Mouse (Mus musculus): Measurements from ENCODE around the gene Stag1.

Gene Stag1

GRCm38 (mm10) chr9:100962903-100963427 is 365.4 kb downstream of the Stag1 start:
- no peak for DNase-seq (ENCODE audit: low read depth, low spot score)

- DNase-seq (ENCODE audit: low read depth, low spot score), result no peak
Observed at GRCm38 (mm10) chr9:100963428-100963912, 365.9 kb downstream of the Stag1 start.

GRCm38 (mm10) chr9:100964106-100964505 is 366.5 kb downstream of the Stag1 start:
- DNase-seq (ENCODE audit: low read depth, low spot score), result no peak

DNA sequence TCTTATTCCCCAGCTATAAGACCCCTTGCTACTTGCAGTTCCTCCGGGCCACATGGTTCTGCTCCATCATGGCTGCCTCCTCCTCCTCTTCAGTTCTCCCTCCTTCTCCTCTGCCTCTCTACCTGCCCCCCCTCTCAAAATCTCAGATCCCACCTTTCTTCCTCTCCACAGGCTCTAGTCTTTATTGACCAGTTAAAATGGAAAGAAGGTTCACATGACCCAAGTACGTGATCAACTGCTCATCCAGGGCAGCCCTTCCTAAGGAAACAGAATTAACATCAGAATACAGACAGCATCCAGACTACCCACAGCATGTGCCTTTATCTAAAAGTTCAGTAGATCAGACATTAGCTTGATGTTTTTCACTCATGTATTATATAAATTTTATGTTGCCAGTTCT is 371.9 kb downstream of the Stag1 start:
- no peak for DNase-seq (ENCODE audit: low read depth, low spot score)

DNA sequence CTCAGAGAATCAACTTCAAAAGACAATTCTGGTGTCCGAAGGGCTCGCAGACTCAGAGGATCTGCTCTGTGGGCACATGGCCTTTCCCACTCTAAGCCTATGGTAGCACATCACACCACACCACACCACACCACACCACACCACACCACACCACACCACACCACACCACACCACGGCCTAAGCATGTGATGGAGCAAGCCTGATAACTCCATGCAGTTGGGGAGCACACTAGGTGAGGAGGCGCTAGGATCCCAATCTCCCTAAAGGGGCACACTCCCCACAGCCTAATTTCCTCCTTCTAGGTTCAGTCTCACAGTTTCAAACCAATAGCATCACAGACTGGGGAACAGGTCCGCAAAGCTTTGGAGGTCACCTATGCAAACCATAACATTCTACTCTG is 381.1 kb downstream of the Stag1 start:
- no peak for DNase-seq (ENCODE audit: low read depth, low spot score)

DNA sequence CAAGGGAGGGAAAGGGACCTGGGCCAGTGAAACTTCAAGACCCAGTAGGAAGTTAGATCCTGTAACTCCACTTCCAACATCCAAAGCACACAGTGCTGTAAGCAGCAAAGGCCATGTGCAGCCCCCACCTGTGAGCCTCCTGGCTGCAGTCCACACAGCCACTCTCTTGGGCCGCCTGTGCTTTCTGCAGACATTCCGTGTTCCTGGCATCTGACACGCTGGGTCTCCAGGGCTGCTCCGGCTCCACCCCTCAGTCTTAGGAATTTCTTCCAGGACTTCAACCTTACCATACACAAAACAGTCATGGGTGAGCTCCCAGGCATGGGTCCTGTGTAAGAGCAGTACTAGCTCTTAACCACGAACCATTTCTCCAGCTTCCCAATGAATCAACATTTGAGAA is 381.7 kb downstream of the Stag1 start:
- DNase-seq (ENCODE audit: low read depth, low spot score), result no peak

- no peak for DNase-seq (ENCODE audit: low read depth, low spot score)
Observed at GRCm38 (mm10) chr9:100982786-100983185, 385.2 kb downstream of the Stag1 start.

DNA sequence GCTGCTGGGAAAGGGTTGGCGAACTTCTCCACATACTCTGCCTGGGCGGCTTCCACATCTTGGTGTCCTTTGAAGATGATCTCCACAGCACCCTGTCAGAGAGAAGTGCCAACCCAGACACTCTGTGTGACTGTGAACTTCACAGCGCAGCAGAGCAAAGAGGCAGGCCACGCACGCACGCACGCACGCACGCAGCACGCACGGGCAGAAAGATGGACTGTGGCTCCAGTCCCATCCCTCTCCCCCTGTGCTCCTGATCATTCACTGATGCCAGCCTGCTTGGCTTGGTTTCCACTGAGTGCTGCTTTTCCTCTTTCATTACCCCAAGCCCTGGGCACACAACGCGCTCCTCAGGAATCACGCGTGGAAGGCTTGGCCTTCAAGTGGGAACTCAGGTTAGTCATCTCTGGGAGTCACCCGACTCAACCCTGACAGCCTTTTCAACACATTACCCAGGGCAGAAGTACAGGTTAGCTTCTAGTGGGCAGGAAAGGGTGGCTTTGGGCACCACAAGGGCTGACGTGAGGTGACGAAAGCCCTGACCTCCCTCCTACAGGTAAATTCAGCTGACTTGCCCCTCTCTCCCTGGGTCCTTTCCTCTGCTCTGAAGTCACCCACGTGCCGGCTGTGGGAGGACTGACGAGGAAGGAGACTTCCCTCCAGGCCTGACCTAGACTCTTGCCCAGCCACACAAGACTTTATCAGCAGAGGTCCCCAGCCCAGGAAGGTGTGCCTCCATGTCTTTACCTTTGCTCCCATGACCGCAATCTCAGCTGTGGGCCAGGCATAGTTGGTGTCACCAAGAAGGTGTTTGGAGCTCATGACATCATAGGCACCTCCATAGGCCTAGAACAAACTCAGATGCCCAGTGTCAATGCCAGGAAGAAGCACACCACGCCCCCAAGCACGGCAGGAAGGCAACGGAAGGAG is 387.0 kb downstream of the Stag1 start:
- DNase-seq (ENCODE audit: low read depth, low spot score), result no peak

DNA sequence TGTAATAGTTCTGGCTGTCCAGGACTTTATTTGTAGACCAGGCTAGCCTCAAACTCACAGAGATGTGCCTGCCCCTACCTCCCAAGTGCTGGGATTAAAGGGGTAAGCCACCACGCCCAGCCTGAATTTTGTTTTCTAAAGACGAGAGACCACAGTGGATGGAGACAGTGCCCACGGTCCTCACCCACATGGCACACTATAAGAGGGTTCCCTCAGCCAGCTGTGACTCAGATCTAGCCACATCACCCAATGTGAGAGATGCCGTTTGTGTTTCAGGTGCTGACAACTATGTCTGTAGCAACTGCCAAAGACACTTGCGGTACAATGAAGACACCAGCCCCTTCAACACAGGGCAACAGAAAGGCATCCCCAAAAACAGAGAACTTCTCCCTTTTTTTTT is 389.4 kb downstream of the Stag1 start:
- DNase-seq (ENCODE audit: low read depth, low spot score), result no peak

GRCm38 (mm10) chr9:100987850-100988249 is 390.3 kb downstream of the Stag1 start:
- DNase-seq (ENCODE audit: low read depth, low spot score), result no peak

- DNase-seq (ENCODE audit: low read depth, low spot score), result no peak
Observed at GRCm38 (mm10) chr9:100990609-100991008, 393.0 kb downstream of the Stag1 start.

DNA sequence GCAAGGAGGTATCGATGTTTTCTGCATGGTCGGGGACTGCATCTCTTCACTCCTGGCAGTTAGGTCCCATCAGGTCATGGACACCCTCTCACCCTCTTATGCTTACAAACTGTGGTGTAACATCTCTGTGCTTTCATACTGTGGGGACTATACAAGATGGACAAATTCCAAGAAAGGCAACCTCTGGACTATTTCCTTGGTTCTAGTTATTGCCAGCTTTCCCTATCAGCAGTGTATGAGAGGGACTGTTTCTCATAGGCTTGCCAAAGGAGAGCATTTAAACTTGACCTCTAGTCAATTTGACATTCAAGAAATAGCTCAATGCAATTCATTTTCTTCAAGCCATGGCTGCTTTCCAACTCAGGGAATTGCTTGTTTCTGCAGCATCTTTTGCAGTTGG is 393.7 kb downstream of the Stag1 start:
- DNase-seq (ENCODE audit: low read depth, low spot score), result no peak

- DNase-seq (ENCODE audit: low read depth, low spot score), result no peak
Observed at GRCm38 (mm10) chr9:100992191-100992590, 394.6 kb downstream of the Stag1 start.

DNA sequence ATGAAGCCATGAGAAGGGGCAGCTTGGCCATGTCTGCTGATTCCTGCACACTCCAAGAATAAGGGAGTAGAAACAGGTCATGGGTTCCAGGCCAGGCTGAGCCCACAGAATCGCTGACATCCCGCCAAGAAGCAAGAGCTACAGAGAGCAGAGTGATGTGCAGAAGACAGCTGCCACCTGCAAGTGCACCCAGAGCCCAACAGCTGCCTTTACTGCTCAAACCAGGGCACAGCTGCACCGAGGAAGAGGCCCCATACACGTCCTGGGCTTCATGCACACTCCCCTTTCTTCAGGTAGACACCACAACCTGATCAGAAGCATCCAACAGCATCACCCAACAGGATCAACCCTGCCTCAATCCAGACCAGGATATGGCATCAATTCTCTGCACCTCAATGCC is 396.3 kb downstream of the Stag1 start:
- no peak for DNase-seq (ENCODE audit: low read depth, low spot score)

GRCm38 (mm10) chr9:100997138-100997537 is 399.5 kb downstream of the Stag1 start:
- no peak for DNase-seq (ENCODE audit: low read depth, low spot score)

DNA sequence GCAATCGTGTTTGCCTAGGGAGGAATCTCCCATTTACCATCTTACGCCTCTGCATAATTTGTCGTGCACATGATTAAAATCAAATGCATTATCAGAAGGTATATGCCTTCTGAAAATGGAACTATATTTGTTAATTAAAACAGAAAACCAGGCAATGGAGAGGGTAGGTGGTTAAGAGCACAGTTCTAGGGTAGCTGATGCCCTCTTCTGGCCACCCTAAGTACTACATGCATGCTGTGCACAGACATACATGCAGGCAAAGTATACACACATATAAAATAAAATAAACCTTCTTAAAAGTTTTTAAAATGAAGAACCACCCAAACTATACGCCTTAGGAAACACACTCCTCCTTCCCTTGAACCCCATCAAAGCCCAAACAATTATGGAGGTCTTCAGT is 404.5 kb downstream of the Stag1 start:
- DNase-seq (ENCODE audit: low read depth, low spot score), result no peak

- DNase-seq (ENCODE audit: low read depth, low spot score), result no peak
Observed at GRCm38 (mm10) chr9:101002841-101003240, 405.2 kb downstream of the Stag1 start.

GRCm38 (mm10) chr9:101003302-101003701 is 405.7 kb downstream of the Stag1 start:
- no peak for DNase-seq (ENCODE audit: low read depth, low spot score)

- no peak for DNase-seq (ENCODE audit: low read depth, low spot score)
Observed at GRCm38 (mm10) chr9:101005866-101006265, 408.3 kb downstream of the Stag1 start.

Data from WW6 (cell line).